Mouse (Mus musculus): Measurements from ENCODE around the gene Ensa.
A peak's percentile ranks its signal among the peaks of the same experiment; 100 is the strongest.

DNA sequence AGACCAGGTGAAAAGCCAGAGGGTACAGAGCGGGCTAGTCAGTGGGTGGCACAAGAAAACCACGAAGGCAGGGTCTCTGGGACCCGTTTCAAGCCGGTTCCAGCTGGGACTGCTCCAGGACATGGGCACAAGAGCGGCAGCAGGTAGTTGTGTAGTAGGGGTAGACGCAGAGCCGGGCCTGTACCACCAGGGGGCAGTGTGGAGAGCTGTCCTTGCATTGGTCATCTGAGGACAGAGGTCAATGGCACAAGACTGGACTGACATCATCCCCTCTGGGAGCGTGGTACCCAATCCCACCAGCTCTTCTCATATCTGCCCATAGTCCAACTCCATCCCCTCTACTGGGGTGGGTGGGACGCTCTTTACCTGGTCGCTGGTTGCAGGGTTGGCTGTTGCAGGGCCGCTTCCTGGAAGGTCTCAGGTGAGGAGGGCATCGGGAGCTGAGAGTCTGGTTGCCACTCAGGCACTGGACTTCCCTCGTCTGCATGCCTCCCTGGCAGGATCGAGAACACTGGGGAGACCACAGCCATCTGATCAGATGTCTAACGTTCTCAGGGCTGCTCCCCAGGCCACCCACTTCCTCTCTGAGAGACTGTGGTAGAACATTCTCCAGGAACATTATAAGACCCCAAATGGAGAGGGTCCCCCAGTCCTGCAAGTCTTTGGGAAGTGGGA, 52.1 kb downstream of the Ensa start:
- TF ChIP-seq CTCF (IDR thresholded peaks at IDR 0.05; ENCODE audit: low read depth, low read length) (peak; percentile 96), POLR2A (IDR thresholded peaks at IDR 0.05; ENCODE audit: extremely low read depth, insufficient read depth, low read length) (no peak)

All from liver, adult 2 months (tissue).